Mouse (Mus musculus) hematopoietic stem cell, adult 5-6 weeks (primary cell): Measurements from ENCODE around the gene Gm12355. TPM values are rescaled to one million over a fixed set of nuclear protein-coding genes. Genes with fewer than 3 reads are reported as not detected.
"Not testable (repeated sequence)": the region's sequence is repeated elsewhere in the genome, so short reads cannot be mapped to it uniquely, and the experiment has no call there.

Source experiments
- ATAC-seq, 2 experiments: fragments of 125-278 bp in 1 of 2; replicated peaks in 1 of 2; 2 replicates each; pipeline ENCODE4 v1.8.0; 2016 to 2017; ENCODE audit warnings: inconsistent platforms in 2 of 2, mild to moderate bottlenecking in 2 of 2, moderate number of reproducible peaks in 2 of 2, low read depth in 1 of 2, moderate TSS enrichment in 1 of 2; ENCODE audit not compliant: low FRiP score in 2 of 2, poor library complexity in 2 of 2, severe bottlenecking in 2 of 2, insufficient read depth in 1 of 2, low TSS enrichment in 1 of 2
- total RNA-seq: library from RNA; stranded (forward); fragments of 172-1452, 232-1000 nt; gene quantifications from 2 replicates; pipeline ENCODE4 v1.2.3, GENCODE M21; 2017

Gene Gm12355
- total RNA-seq, 1 experiment from 2014 or later = 0.69 TPM

GRCm38 (mm10) chr11:98623981-98624380 lies 1.5 kb downstream of the Gm12355 start:
- ATAC-seq = not testable (repeated sequence)

- no peak for ATAC-seq
Observed at GRCm38 (mm10) chr11:98620791-98621190, 4.7 kb downstream of the Gm12355 start.

GRCm38 (mm10) chr11:98606763-98607162 lies 18.7 kb downstream of the Gm12355 start:
- peak; percentile 75 to 86 for ATAC-seq

GRCm38 (mm10) chr11:98604911-98605310 lies 20.6 kb downstream of the Gm12355 start:
- not testable (repeated sequence) for ATAC-seq

- no peak for ATAC-seq
Observed at GRCm38 (mm10) chr11:98603953-98604352, 21.5 kb downstream of the Gm12355 start.

- peak in 1 of 2 experiments; percentile 42; a peak in 2 of 4 replicates for ATAC-seq
Observed at GRCm38 (mm10) chr11:98602090-98602690, 23.3 kb downstream of the Gm12355 start.

GRCm38 (mm10) chr11:98599291-98599690 lies 26.2 kb downstream of the Gm12355 start:
- ATAC-seq = 0 out of 4 replicates have a peak, but pooled peaks of 1 of the 2 experiments have one; percentile 8

GRCm38 (mm10) chr11:98598851-98599290 lies 26.6 kb downstream of the Gm12355 start:
- ATAC-seq = no peak

- ATAC-seq = no peak
Observed at GRCm38 (mm10) chr11:98597991-98598390, 27.5 kb downstream of the Gm12355 start, which contains the start of gene Lrrc3c. Gene Lrrc3c, plus strand, starts transcription at chr11:98598291.

GRCm38 (mm10) chr11:98597363-98597762 lies 28.1 kb downstream of the Gm12355 start:
- ATAC-seq = peak; percentile 68 to 87

- no peak for ATAC-seq
Observed at GRCm38 (mm10) chr11:98595955-98596354, 29.5 kb downstream of the Gm12355 start.

- no peak for ATAC-seq
Observed at GRCm38 (mm10) chr11:98595473-98595872, 30.0 kb downstream of the Gm12355 start.

- no peak for ATAC-seq
Observed at GRCm38 (mm10) chr11:98595021-98595420, 30.4 kb downstream of the Gm12355 start.

- no peak for ATAC-seq
Observed at GRCm38 (mm10) chr11:98590548-98591445, 34.7 kb downstream of the Gm12355 start.

- no peak for ATAC-seq
Observed at GRCm38 (mm10) chr11:98589306-98589705, 36.2 kb downstream of the Gm12355 start.

- ATAC-seq = no peak
Observed at GRCm38 (mm10) chr11:98588833-98589281, 36.6 kb downstream of the Gm12355 start.

GRCm38 (mm10) chr11:98587684-98588546 lies 37.5 kb downstream of the Gm12355 start:
- ATAC-seq = peak; percentile 64 to 77
